Mouse (Mus musculus) C2C12 (cell line): ENCODE measurements around the gene Sdhb.

Experiments
- CTCF ChIP-seq: IDR thresholded peaks from one replicate; pipeline ENCODE4 v1.5.1; 2011; ENCODE audit not compliant: control insufficient read depth, insufficient read depth, insufficient read length
- MAX ChIP-seq: IDR thresholded peaks from one replicate; pipeline ENCODE4 v1.6.1; 2011; ENCODE audit warnings: mild to moderate bottlenecking, control low read depth

- TF ChIP-seq CTCF (no peak), MAX (no peak)
These were observed 2.7 kb upstream of the Sdhb start for GRCm38 (mm10) chr4:140958319-140958718.
